Mouse (Mus musculus) activated CD4-positive, CD25-positive, alpha-beta regulatory T cell (primary cell): ENCODE measurements around the gene Tubb5. TPM values are rescaled to one million over a fixed set of nuclear protein-coding genes. Genes with fewer than 3 reads are reported as not detected.

Experiments used
- polyA plus RNA-seq, 2 experiments: library from polyadenylated mRNA; unstranded; fragments of 100-300 nt; shearing (Covaris generic); gene quantifications; one replicate each; pipeline ENCODE4 v1.2.1; 2017

Tubb5 gene
- polyA plus RNA-seq: 100 to 1,000 TPM; 114 to 135 TPM

DNA sequence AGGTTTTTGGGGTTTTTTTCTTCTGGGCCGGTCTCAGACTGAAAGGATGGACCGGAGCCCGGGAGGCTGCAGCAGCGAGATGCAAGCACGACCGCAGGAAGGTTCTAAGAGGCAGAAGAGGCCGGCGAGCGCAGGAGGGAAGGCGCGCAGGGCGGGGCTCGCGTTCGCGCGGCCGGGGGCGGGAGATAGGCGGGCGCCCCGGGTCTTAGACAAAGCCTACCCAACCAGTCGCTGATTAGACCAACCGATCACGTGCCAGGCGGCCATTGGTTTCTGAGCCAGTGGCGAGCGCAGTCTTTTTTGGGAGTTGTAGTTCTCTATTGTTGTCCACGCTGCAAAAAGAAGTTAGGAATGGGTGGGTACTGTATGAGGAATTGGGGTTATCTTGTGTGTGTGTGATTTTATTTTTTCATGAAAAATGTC, at the start of gene Tubb5:
Gene Tubb5, minus strand, starts transcription at position 185 of the 423 bp plus-strand sequence.

DNA sequence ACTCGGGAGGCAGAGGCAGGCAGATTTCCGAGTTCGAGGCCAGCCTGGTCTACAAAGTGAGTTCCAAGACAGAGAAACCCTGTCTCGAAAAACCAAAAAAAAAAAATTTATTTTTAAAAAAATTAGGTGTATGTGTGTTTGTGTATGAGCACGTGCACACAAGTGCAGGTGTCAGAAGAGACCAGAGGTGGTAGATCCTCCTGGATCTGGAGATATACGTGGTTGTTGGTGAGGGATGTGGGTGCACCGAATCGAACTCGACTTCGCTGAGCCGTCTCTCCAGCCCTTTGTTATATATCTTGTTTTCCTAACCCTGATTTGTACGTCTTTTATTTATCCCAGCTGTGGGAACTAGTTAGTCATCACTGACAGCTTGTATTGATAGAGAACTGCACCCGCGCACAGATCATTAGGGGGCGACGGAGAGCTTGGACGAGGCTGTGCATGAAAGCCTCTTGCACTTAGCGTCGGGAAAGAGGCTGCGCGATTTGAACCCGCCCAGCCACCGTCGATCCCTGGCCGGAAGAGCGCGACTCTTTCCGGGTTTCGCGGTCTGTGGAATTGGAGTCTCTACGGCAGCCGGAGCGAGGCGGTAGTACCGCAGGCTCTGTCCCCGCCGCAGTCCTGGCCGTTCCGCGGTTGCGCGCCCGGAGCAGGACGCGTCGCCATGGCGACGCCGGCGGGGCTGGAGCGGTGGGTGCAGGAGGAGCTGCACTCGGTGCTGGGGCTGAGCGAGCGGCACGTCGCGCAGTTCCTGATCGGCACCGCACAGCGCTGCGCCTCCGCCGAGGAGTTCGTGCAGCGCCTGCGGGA, 41.3 kb upstream of the Tubb5 start, which contains the start of gene Dhx16:
Gene Dhx16, plus strand, starts transcription at position 575 of the 813 bp plus-strand sequence.

DNA sequence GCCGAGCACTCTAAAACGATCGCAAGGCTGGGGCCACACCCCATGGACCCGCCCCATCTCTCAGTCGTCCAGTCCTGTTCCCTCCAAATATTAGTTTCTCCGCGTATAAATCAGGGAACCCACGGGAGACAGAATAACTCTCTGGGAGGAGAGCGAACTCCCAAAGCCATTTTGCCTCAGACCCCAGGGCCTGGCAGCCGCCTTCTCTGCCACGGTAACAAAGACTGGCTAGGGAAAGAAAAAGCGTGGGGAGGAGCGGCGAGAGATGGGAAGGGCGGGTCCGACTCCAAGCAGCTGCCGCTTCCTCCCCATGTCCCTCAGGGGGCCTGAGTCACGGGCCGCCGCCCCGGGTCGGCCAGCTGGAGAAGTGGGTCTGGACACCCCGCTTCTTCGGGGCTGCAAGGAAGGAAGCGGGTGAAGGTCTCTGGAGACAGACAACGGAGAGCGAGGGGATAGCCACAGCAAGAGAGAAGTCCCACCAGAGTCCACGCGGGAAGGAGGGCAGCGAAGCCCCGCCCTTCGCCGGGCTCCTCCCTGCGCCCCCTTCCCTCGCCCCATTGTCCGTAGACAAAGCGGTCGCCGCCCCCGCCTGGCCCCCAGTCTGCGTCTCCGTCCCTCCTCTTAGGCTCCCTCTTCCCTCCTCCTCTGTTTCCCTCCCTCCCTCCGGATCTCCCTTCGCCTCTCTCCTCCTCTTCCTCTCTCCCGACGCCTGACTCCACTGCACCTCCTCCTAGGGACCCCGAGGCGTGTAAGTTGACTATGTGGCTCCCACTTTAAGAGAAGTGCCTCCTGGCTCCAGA, 27.6 kb upstream of the Tubb5 start, which contains the start of gene Ppp1r18:
Gene Ppp1r18, plus strand, starts transcription at position 113 of the 800 bp plus-strand sequence.

DNA sequence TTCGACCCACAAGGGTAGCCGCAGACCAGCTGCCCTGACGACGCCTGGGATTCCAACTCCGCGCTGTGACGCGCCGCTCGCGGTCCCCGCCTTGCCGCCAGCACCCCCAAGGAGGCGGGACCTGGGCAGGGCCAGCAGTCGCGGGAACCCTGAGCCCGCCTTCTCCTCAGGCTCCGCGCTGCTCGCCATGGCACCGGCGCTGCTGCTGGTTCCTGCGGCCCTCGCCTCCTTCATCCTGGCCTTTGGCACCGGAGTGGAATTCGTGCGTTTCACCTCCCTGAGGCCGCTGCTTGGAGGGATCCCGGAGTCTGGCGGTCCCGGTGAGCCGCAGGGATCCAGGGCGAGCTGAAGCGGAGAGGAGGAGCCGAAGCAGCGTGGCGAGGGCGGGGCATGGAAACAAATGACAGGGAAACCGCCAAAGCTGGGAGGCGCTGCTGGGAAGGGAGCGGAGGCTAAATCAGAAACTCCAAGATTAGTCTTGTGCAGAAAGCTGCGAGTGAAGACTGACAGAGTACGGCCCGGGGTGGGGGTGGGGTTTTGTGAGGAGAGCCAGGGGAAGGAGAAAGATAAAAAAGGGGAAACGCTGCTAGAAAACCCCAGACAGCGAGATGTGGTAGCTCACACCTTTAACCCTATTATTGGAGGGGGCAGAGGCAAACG, 23.2 kb upstream of the Tubb5 start, which contains the start of gene Nrm:
Gene Nrm, plus strand, starts transcription at position 121 of the 660 bp plus-strand sequence.

DNA sequence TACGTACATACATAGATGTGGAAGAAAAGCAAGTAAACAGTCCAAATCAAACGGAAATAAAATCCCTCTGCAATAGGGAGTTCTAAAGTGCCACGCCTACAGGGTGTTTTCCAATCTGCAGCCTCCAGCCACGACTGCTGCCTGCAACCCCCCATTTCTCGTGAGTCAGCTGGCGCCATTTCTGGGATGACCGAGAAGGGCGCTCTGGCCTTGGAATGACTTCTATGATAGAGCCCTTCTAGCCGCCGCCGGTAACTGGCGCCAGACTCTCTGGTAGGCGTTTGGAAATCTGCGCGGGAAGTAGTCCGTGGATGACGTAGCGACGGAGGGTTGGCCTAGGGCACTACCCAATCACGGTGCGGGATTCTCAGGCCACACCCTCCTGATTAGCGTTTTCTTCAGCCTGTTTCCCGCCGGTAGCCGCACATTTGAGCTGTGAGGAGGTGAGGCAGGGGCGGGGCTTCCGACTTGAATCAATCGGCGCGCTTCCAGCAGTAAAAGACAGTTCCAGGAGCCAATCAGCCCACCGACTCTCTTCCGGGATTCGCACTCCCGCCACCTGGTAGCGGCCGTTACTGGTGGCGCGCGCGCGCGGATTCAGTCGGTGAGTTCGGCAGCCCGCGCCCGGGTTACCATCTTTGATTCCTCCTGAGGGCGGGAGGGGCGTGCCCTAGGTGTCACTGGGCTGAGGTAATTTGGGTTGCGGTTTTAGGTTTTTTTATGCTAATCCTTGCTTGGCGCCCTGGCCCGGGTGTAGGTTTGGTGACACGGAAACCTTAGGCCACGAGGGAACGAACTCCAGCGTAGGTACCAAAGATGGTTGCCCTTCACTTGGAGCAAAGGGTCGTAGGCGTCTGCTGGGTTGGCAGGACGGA, 3.2 kb upstream of the Tubb5 start, which contains the start of gene Mdc1:
Gene Mdc1, plus strand, starts transcription at position 440 of the 875 bp plus-strand sequence.

DNA sequence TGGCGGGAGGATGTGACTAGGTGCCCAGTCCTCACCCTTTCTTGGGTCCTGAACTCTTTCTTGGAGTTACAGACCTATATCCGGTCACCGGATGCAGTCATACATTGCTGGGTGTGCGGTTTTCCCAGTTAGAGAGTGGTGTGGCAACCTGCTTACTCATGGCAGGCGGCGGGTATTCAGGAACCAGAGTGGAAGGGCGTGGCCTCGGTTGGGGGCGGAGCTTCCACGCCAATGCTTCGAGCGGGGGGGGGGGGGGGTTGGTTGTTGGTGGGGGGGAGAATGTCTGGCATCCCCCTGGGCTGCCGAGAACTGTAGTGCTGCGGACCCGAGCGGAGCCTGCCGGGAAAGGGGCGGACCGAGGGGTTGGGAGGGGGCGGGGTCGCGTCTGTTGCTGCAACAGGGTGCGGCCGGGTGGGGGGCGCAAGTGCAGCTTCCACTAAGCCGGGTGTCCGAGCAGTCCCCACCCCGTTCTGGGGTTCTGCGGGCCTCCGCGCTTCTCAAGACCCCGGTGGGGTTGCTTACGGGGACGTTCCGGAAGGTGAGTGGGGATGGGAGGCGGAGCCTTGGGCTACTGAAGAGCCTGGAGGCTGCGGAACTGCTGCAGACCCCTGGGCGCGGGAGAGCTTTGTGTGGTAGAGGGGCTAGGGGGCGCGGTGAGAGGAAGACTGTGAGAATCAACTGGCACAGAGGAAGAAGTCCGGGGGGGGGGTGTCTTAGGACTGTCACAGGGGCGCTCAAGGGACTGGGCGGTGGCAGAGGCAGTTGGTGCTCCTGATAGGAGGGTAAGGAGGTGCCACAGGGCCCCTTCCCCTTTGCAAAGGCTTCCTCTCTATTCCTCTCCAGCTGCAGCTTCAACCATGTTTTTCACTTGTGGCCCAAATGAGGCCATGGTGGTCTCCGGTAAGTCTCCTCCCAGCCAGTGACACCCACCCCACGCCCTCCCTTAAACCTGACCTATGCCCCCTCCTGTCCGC, 14.9 kb downstream of the Tubb5 start, which contains the start of gene Flot1:
Gene Flot1, plus strand, starts transcription at position 267 of the 974 bp plus-strand sequence.

DNA sequence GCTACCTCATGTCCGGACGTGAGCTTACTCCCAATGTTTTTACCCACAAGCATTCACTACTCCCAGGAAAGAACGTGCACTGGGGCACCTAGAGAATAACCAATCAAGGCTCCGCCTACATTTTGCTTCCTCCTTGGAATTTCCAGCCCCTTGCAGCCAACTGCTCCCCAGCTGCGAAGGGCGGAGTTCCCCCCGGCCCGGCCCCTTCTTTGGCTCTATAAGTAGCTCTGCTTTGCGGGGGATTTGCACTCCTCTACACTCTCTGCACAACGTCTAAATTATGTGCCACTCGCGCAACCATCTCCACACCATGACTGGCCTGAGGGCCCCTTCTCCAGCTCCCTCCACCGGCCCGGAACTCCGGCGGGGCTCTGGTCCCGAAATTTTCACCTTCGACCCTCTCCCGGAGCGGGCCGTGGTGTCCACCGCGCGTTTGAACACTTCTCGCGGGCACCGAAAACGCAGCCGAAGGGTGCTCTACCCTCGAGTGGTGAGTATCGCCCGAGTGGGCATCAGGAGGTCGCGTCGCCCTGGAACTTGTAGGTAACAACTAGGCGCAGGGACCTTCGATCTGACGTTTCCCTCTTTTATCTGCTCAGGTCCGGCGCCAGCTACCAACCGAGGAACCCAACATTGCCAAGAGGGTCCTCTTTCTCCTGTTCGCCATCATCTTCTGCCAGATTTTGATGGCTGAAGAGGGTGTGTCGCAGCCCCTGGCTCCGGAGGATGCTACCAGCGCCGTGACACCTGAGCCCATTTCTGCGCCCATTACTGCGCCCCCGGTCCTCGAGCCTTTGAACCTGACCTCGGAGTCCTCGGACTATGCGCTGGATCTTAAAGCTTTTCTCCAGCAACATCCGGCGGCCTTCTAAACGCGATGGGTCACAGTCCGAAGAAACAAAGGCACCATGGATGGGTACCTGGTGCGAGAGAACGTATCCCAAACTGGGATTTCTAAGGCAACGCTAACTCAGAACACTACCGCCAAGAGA, 16.4 kb downstream of the Tubb5 start, which contains the start of gene Ier3:
Gene Ier3, plus strand, starts transcription at position 246 of the 992 bp plus-strand sequence.

Other genes with a start within 250 kb of the Tubb5 start
- not detected for gene Sfta2, start 236.8 kb downstream of the Tubb5 start, polyA plus RNA-seq
- gene Gm9573, start 211.7 kb downstream of the Tubb5 start, polyA plus RNA-seq: not detected
- gene Mucl3, start 194.6 kb downstream of the Tubb5 start, polyA plus RNA-seq: under 1 TPM in 1 of 2 experiments, not detected in 1; 0.06 TPM
- 10 to 100 TPM; 22.3 to 24.8 TPM for gene Vars2, start 170.7 kb downstream of the Tubb5 start, polyA plus RNA-seq
- 10 to 100 TPM; 18.2 to 20.7 TPM for gene Gtf2h4, start 164.6 kb downstream of the Tubb5 start, polyA plus RNA-seq
- 1 to 10 TPM; 6.1 to 8.7 TPM for gene Ddr1, start 133.7 kb downstream of the Tubb5 start, polyA plus RNA-seq
- gene Ier3, start 16.6 kb downstream of the Tubb5 start, polyA plus RNA-seq: 10 to 100 TPM in 1 of 2 experiments, under 1 TPM in 1; 0.19 to 14.0 TPM
- gene Flot1, start 15.1 kb downstream of the Tubb5 start, polyA plus RNA-seq: 10 to 100 TPM; 59.0 to 61.4 TPM
- gene Mdc1, start 3.2 kb upstream of the Tubb5 start, polyA plus RNA-seq: 1 to 10 TPM; 4.1 to 7.9 TPM
- 10 to 100 TPM; 33.6 to 42.0 TPM for gene Nrm, start 23.0 kb upstream of the Tubb5 start, polyA plus RNA-seq
- gene Ppp1r18, start 27.3 kb upstream of the Tubb5 start, polyA plus RNA-seq: 100 to 1,000 TPM; 549 to 588 TPM
- gene Dhx16, start 41.5 kb upstream of the Tubb5 start, polyA plus RNA-seq: 10 to 100 TPM; 49.5 to 68.4 TPM
- gene 2310061I04Rik, start 59.1 kb upstream of the Tubb5 start, polyA plus RNA-seq: 10 to 100 TPM; 34.3 to 45.8 TPM
- 10 to 100 TPM; 12.9 to 18.4 TPM for gene Atat1, start 71.8 kb upstream of the Tubb5 start, polyA plus RNA-seq
- gene Mrps18b, start 78.1 kb upstream of the Tubb5 start, polyA plus RNA-seq: 10 to 100 TPM; 44.0 to 78.4 TPM
- gene Ppp1r10, start 78.1 kb upstream of the Tubb5 start, polyA plus RNA-seq: 10 to 100 TPM; 30.2 to 54.9 TPM
- gene Abcf1, start 131.5 kb upstream of the Tubb5 start, polyA plus RNA-seq: 100 to 1,000 TPM; 122 to 138 TPM
- 10 to 100 TPM; 55.6 to 56.5 TPM for gene Gnl1, start 141.5 kb upstream of the Tubb5 start, polyA plus RNA-seq
- gene Prr3, start 141.9 kb upstream of the Tubb5 start, polyA plus RNA-seq: 10 to 100 TPM; 30.8 to 41.6 TPM
- 10 to 100 TPM; 30.2 to 41.9 TPM for gene H2-T24, start 182.3 kb upstream of the Tubb5 start, polyA plus RNA-seq
- 100 to 1,000 TPM; 796 to 873 TPM for gene H2-T23, start 194.5 kb upstream of the Tubb5 start, polyA plus RNA-seq
- gene H2-T22, start 204.4 kb upstream of the Tubb5 start, polyA plus RNA-seq: 100 to 1,000 TPM; 306 to 313 TPM
- gene Gm6034, start 204.7 kb upstream of the Tubb5 start, polyA plus RNA-seq: under 1 TPM; 0.18 to 0.22 TPM
- gene Gm11127, start 220.1 kb upstream of the Tubb5 start, polyA plus RNA-seq: not detected